Mouse (Mus musculus) heart, postnatal 10 days (tissue): ENCODE measurements around the gene Msmo1. TPM values are rescaled to one million over a fixed set of nuclear protein-coding genes. Genes with fewer than 3 reads are reported as not detected.

Experiments
- DNase-seq, 2 experiments: peaks; one replicate each; pipeline ENCODE4 v3.0.0; 2021
- intact Hi-C: fragments of 180-260 bp; cut with DNase I; formaldehyde crosslinking; loops from one replicate; pipeline ENCODE4 v1.15.1; 2025
- total RNA-seq, 2 experiments: library from RNA; stranded (reverse); gene quantifications; 2 replicates each; pipeline ENCODE4 v1.2.3; 2021

Msmo1 gene
- total RNA-seq, 2 experiments from 2014 or later: 10.7 to 12.2 TPM

- intact Hi-C loops: no loop called here
- no peak for DNase-seq
Observed at GRCm38 (mm10) chr8:64717868-64718267, 15.7 kb downstream of the Msmo1 start.

GRCm38 (mm10) chr8:64712499-64712898, 21.1 kb downstream of the Msmo1 start:
- intact Hi-C loops: no loop called here
- DNase-seq: no peak

DNA sequence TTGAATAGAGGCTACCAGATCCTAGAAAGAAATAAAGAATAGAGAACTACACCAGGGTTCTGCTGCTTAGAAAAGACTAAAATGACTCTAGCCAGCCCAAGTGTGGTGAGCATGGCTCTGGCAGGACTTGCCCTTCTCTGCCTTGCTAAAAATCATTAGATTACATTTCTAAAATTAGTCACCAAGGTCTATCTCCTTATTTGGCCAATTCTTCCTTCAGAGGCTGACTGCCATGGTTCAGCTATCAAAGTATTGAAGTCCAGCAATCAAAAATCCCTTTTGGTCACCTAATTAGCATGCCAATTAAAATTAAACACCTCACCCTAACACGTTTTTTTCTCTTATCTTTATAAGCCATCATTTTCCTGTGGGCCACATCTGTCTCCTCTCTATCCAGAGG, 22.0 kb downstream of the Msmo1 start:
- intact Hi-C loops: no loop called here
- no peak for DNase-seq

DNA sequence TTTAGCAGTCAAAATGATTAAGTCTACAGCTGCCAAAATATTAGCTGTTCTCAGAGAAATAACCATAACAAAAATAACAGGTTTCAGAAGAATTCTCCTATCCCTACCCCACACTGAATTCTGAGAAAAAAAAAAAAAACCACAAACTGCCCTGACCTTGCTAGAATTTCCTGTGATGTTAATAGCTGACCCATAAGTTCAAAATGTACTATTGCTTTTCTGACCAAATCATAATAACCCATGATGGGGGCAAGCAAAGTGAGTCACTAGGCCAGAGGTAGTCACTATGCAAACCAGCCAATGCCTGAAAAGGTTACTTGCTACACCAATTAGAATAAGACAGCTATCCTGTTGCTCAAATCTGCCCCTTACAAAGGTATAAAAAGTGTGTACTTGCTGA, 26.1 kb downstream of the Msmo1 start:
- no peak for DNase-seq
- intact Hi-C loops: no loop called here

GRCm38 (mm10) chr8:64703191-64703590, 30.4 kb downstream of the Msmo1 start:
- intact Hi-C loops: no loop called here
- no peak for DNase-seq

GRCm38 (mm10) chr8:64692651-64693201, 40.9 kb downstream of the Msmo1 start, which contains the start of gene Cpe:
Gene Cpe, minus strand, starts transcription at chr8:64693054.
- DNase-seq: peak; percentile 89 to 91
- intact Hi-C loops: loop anchor here (1.0 to 5.0 kb wide), 3 partner anchors 18 to 255 kb away; partner anchors contain the start of gene Tmem192

DNA sequence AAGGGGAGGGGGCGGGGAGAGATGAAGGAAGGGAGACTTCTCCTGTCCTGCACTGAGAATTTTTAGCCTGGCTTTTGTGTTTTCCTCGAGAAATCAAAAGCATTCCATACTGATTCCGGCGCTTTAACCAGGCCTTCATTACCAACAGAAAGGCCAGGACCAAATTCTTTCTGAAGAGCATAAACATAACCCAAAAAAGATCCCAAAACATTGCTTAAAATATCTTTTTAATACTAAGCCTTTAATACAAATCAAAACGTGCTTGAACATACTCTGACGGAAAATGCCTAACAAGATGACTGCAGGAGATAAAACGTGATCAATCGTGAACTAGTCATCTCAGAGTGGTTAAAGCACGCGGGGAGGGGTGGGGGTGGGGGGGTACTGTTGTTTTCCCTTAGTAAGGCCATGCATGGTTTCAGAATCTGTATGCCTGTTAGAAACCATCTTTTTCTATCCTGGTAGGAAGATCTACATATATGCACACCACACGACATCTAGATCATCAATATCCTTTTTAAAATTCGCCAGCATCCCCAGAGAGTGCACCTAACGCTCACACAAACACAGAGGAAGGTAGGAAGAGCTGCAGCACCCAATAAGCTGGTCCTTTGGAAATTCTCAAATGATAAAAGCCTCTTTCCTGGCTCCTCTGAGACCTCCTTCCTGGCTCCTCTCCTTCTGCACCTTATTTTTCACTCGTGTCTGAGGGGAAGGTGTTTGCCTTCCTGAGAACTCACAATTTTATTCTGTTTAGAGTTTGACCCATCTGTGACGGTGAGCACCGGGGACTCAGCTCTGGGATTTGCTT, 41.8 kb downstream of the Msmo1 start:
- intact Hi-C loops: loop anchor here (2.0 to 5.0 kb wide), 2 partner anchors 17 to 256 kb away; partner anchors contain the start of gene Tmem192
- DNase-seq: no peak

- intact Hi-C loops: loop anchor here (5.0 kb wide), 1 partner anchor 256 kb away; the partner anchor contains the start of gene Tmem192
Observed at GRCm38 (mm10) chr8:64690845-64691244, 42.7 kb downstream of the Msmo1 start.

GRCm38 (mm10) chr8:64690306-64690705, 43.3 kb downstream of the Msmo1 start:
- no peak for DNase-seq
- intact Hi-C loops: loop anchor here (5.0 kb wide), 1 partner anchor 257 kb away; the partner anchor contains the start of gene Tmem192

More at GRCm38 (mm10) chr8:64690845-64691244, 42.7 kb downstream of the Msmo1 start:
- no peak for DNase-seq

GRCm38 (mm10) chr8:64688741-64689140, 44.9 kb downstream of the Msmo1 start:
- intact Hi-C loops: no loop called here
- no peak for DNase-seq

- DNase-seq: peak; percentile 60 to 67
- intact Hi-C loops: no loop called here
Observed at GRCm38 (mm10) chr8:64688161-64688560, 45.4 kb downstream of the Msmo1 start.

DNA sequence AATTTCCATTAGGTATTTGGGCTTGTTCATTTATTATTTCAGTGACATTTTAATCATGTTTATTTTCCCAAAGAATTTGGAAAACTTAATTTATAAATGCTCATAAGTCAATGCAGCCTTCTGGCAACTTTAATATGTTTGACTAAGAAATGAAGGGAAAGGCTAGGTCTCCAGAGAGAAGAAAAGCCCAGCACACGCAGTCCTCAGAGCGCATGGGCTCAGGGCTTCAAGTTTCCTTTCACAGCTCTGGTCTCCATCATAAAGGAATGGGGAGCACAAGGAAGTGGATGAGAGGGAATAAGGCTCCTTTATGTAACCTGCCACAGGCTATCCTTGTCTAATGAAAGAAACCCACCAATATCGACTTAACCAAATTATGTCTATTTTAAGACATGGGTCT, 51.1 kb downstream of the Msmo1 start:
- intact Hi-C loops: no loop called here
- no peak for DNase-seq

- intact Hi-C loops: no loop called here
- DNase-seq: no peak
Observed at GRCm38 (mm10) chr8:64676381-64676780, 57.2 kb downstream of the Msmo1 start.

DNA sequence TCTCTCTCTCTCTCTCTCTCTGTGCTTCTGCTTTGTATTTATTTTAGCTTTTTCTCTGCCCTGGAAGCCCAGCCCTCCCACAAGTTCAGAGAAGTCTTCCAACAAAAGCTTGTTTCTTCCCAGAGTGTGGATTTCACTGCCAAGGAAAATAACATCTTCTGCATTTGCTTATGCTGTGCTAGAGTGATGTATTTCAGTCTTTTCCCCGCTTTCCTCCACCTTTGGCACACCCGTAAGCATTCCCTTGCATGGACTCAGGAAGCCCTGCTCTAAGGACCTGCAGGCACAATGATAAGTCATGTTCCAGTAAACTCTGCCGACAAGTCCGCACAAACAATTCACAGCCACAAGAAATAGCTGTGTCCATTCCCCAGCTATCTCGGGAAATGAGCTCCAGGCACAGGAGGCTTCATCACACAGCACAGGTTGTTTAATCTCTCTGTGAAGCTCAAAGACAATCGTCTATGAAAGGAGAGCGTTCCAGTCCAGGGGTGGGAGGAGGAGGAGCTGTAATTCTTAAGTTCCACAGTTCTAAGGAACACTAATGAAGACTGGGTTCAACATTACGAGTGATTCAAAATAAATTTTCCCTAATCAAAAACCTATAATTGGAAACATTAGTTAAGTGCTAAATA, 58.5 kb downstream of the Msmo1 start:
- peak in 1 of 2 experiments; percentile 38 for DNase-seq
- intact Hi-C loops: loop anchor here (2.0 kb wide), 1 partner anchor 18 kb away; the partner anchor contains the start of gene Cpe

DNA sequence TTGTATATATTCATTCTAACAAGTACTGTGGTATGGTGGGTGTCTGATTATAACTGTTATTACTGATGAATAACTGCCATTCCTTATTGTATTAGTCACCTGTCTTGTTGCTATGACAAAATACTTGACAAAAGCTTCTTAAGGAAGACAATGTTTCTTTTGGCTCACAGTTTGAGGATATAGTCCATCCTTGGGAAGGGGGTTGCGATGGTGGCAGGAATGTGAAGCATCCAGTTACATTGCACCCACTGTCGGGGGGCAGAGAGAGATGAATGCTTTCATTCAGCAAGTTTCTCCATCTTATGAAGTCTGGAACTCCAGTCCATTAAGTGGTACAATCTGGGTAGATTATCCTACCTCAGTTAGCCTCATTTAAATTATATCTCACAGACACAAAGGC, 60.7 kb downstream of the Msmo1 start:
- no peak for DNase-seq
- intact Hi-C loops: no loop called here

DNA sequence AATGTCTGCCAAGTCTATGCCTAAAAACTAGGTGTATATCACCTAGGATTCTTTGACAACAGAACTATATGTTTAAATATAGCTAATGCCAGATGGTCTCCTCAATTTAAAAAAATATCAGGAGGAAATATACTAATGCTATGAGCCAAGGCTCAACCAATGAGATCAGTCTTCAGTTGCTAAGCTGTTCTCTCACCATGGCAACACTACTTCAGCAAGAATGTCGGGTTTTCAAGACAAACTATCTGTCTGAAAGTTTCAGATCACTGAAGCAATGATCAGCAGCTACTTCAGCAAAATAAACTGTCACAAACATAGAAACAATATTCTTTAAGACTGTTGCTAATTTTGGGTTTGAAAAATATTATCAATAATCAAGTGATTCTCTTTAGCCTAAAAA, 61.7 kb downstream of the Msmo1 start:
- DNase-seq: no peak
- intact Hi-C loops: no loop called here

Other genes starting within 250 kb of the Msmo1 start
- gene Cpe, start 40.7 kb downstream of the Msmo1 start, total RNA-seq: 100 to 1,000 TPM; 243 to 249 TPM
- 10 to 100 TPM; 13.7 to 13.9 TPM for gene Klhl2, start 116.2 kb upstream of the Msmo1 start, total RNA-seq
- gene Tmem192, start 213.4 kb upstream of the Msmo1 start, total RNA-seq: 10 to 100 TPM; 21.5 to 22.2 TPM